Mouse (Mus musculus): ENCODE measurements at regions not wholly inside any gene's neighbourhood (a gene's known extent, or its start where the extent isn't known, plus 50 kb on each side); places are given as distances from the start of the nearest gene placed in this dataset.

- DNase-seq: peak; percentile 45
Measured at GRCm38 (mm10) chr17:47139171-47139617, 128.8 kb upstream of the Ubr2 start.

- no peak for DNase-seq
Measured at GRCm38 (mm10) chr17:47138174-47138573, 127.8 kb upstream of the Ubr2 start.

- DNase-seq: no peak
Measured at GRCm38 (mm10) chr17:47135391-47135790, 125.0 kb upstream of the Ubr2 start.

- DNase-seq: no peak
Measured at GRCm38 (mm10) chr17:47133785-47134184, 123.4 kb upstream of the Ubr2 start.

GRCm38 (mm10) chr17:47127571-47127970 is 117.2 kb upstream of the Ubr2 start:
- DNase-seq: peak; percentile 21

- no peak for DNase-seq
Measured at GRCm38 (mm10) chr17:47123576-47123975, 113.2 kb upstream of the Ubr2 start.

- no peak for DNase-seq
Measured at GRCm38 (mm10) chr17:47122221-47122620, 111.9 kb upstream of the Ubr2 start.

GRCm38 (mm10) chr17:47118010-47118409 is 107.7 kb upstream of the Ubr2 start:
- no peak for DNase-seq

- DNase-seq: peak; percentile 45
Measured at GRCm38 (mm10) chr17:47115754-47116153, 105.4 kb upstream of the Ubr2 start.

GRCm38 (mm10) chr17:47115141-47115540 is 104.8 kb upstream of the Ubr2 start:
- DNase-seq: no peak

- DNase-seq: no peak
Measured at GRCm38 (mm10) chr17:47114736-47115135, 104.4 kb upstream of the Ubr2 start.

GRCm38 (mm10) chr17:47112556-47113225 is 102.3 kb upstream of the Ubr2 start:
- peak; percentile 46 for DNase-seq

GRCm38 (mm10) chr17:47110836-47111235 is 100.5 kb upstream of the Ubr2 start:
- no peak for DNase-seq

GRCm38 (mm10) chr17:47104328-47104727 is 94.0 kb upstream of the Ubr2 start:
- DNase-seq: no peak

- DNase-seq: no peak
Measured at GRCm38 (mm10) chr17:47095191-47095590, 84.8 kb upstream of the Ubr2 start.

GRCm38 (mm10) chr17:47092076-47092475 is 81.7 kb upstream of the Ubr2 start:
- no peak for DNase-seq

GRCm38 (mm10) chr17:47089769-47090168 is 79.4 kb upstream of the Ubr2 start:
- DNase-seq: peak; percentile 27

- DNase-seq: no peak
Measured at GRCm38 (mm10) chr17:47069206-47069605, 58.9 kb upstream of the Ubr2 start.

GRCm38 (mm10) chr17:47065307-47065901 is 55.0 kb upstream of the Ubr2 start:
- peak; percentile 43 for DNase-seq

- DNase-seq: no peak
Measured at GRCm38 (mm10) chr17:47064592-47065306, 54.4 kb upstream of the Ubr2 start.

GRCm38 (mm10) chr17:47064006-47064405 is 53.6 kb upstream of the Ubr2 start:
- no peak for DNase-seq

- no peak for DNase-seq
Measured at GRCm38 (mm10) chr17:47061031-47061620, 50.8 kb upstream of the Ubr2 start.
